Mouse (Mus musculus) hindbrain, embryonic 13.5 days (tissue): Measurements from ENCODE around the gene Adamts13. TPM values are rescaled to one million over a fixed set of nuclear protein-coding genes. Genes with fewer than 3 reads are reported as not detected.

Source experiments
- ATAC-seq: fragments of 200-750 bp; cut with Nextera tagmentation; 2 replicates; pipeline ENCODE4 v1.8.0; 2017; ENCODE audit warnings: moderate TSS enrichment; ENCODE audit not compliant: low FRiP score
- H3K27ac ChIP-seq: fragments of 300-500 bp; sonication (generic); 2 replicates; pipeline ENCODE4 v1.5.1; 2015; ENCODE audit warnings: inconsistent platforms, mild to moderate bottlenecking, moderate library complexity
- H3K27me3 ChIP-seq: fragments of 300-500 bp; sonication (generic); 2 replicates; pipeline ENCODE4 v1.6.1; 2015; ENCODE audit warnings: mild to moderate bottlenecking, inconsistent platforms
- H3K36me3 ChIP-seq: fragments of 300-500 bp; sonication (generic); 2 replicates; pipeline ENCODE4 v1.6.1; 2015; ENCODE audit warnings: mild to moderate bottlenecking, inconsistent platforms
- H3K4me1 ChIP-seq: fragments of 300-500 bp; sonication (generic); replicated peaks from 2 replicates; pipeline ENCODE4 v1.6.1; 2015; ENCODE audit warnings: inconsistent platforms
- H3K4me2 ChIP-seq: fragments of 300-500 bp; sonication (generic); 2 replicates; pipeline ENCODE4 v1.6.1; 2015; ENCODE audit warnings: inconsistent platforms, mild to moderate bottlenecking, moderate library complexity
- H3K4me3 ChIP-seq: fragments of 300-500 bp; sonication (generic); 2 replicates; pipeline ENCODE4 v1.5.1; 2015; ENCODE audit warnings: mild to moderate bottlenecking, inconsistent platforms
- H3K9ac ChIP-seq: fragments of 300-500 bp; sonication (generic); 2 replicates; pipeline ENCODE4 v1.6.1; 2015; ENCODE audit warnings: mild to moderate bottlenecking, inconsistent platforms
- H3K9me3 ChIP-seq: fragments of 300-500 bp; sonication (generic); 2 replicates; pipeline ENCODE4 v1.6.1; 2016; ENCODE audit warnings: inconsistent platforms
- WGBS: fragments of 180-500 bp; shearing (Covaris S2); methylation state at CpG from one replicate; pipeline ENCODE4 v1.1.7; 2015; 5-methylcytosine and 5-hydroxymethylcytosine counted together
- polyA plus RNA-seq: library from polyadenylated mRNA; unstranded; fragments of >200 nt; fragmentation: Nextera tagmentation; extraction: Ambion mirVana; gene quantifications from 2 replicates; pipeline ENCODE4 v1.2.1, GENCODE M21; 2015

The Adamts13 gene
- polyA plus RNA-seq, 1 experiment from 2014 or later, result 0.31 TPM

DNA sequence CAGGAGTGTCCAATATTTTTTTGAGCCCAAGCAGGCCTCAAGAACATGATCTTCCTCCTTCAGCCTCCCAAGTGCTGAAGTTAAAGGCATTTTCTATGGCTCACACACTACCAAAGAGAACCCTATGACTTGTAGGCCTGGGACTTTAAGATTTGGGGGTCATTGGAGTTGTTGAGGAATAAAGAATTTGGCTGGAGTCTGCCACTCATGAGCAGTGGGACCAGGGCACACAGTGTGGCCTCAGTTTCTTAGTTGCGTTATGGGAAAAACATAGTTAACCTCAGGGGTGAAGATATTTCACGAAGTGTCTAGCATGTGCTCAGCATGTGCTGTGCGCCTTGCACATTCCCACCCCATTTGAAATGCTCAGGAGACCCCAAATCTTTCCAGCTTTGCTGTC lies 53.1 kb downstream of the Adamts13 start:
- Histone ChIP-seq H3K9me3 (no peaks in the 10 kb centered on the region), H3K27ac (no peak overlapping the region), H3K9ac (no peak overlapping the region), H3K4me2 (peak overlapping the region; percentile 69; the same call in 1 of the 2 replicates), H3K36me3 (peaks cover 4% of the 10 kb centered on the region; the same call in 1 of the 2 replicates), H3K27me3 (peaks cover 20% of the 10 kb centered on the region), H3K4me1 (peaks cover 22% of the 10 kb centered on the region), H3K4me3 (no peak overlapping the region)
- WGBS, result 91% methylated on average over 3 of the region's 3 CpGs
- ATAC-seq, result no peak

DNA sequence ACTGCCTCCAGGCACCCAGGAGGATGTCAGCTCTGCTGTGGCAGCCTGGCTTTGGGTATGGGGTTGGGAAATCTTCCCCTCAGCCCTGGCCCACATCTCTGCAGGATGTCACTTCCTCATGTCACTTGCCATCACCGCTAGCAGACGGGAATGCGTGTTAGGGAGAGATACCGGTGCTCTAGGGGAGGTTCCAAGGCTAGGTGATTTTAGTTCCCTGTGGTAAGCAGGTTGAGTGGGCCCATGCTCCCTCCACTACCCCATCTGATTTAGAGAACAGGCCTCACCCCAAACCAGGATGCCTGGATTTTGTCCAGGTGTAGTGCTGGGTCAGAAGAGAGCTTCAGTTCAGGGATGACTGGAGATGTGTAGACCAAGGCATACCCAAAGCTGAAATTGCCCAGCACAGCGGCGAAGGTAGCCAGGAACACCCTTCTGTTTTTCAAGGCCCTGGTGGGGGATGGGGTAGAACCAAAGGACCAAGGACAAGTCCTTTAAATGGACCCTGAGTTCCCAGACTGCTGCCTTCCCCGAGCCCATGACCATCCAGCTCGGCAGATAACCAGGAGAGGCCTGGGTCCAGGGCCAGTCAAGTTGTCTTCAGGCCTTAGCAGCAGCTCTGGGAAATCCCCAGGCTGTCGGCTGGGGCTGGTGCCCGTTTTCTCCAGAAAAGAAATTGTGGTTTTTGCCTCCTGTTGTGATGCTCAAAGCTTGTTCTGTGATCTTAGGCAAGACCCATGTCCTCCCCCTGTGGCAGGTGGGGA lies 53.8 kb downstream of the Adamts13 start:
- H3K9me3 ChIP-seq, result no peaks in the 10 kb centered on the region

DNA sequence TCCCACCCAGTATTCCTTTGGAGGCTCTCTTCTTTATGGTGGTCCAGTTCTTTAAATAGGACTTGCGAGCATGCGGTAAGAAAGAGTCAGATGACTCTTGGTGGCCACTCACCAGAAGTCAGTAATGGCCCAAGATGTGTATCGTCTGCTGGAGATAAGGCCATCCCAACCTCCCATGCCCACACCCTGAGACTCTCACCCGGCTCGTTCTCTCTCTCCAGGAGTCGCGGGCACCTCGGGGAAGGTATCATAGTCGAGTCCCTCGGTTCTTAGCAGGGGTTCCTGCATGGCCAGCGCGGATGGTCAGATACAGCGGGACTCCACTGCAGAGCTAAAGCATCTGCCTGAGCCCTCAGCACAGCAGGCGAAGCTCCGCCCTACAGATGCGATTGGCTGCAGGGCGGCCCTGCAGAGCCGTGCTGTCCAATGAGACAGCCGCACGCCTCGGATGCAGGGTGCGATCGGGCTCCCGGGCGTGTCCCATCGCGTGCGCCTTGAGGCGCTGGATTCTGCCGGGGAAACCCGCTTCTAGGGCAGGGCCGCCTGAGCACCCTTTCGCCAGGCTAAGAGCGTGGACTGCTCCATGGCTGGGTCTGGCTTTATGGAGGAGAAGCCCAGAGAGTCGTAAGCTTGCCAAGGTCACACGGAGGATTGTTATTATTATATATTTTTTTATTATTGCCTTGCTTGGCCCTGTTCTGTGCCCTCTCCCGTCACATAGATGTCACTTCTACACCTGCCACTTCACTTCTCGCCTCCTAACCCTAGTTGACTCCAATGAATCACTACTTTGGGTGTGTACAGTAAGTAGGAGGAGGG lies 54.6 kb downstream of the Adamts13 start, which contains the start of gene Slc2a6:
Slc2a6 (minus strand) TSS at position 381 of the 819 bp plus-strand sequence.
- WGBS, result 3% methylated on average over 38 of the region's 38 CpGs
- H3K27ac ChIP-seq, result peak within 1 kb of the TSS; percentile 58
- peak; percentile 98 for ATAC-seq
- H3K4me1 ChIP-seq, result peaks cover 22% of the 10 kb centered on the region
- H3K27me3 ChIP-seq, result peaks cover 20% of the 10 kb centered on the region
- H3K9me3 ChIP-seq, result no peaks in the 10 kb centered on the region
- peak within 1 kb of the TSS; percentile 69 for H3K4me2 ChIP-seq
- peak within 1 kb of the TSS; percentile 44 for H3K4me3 ChIP-seq
- peak within 1 kb of the TSS; percentile 68 for H3K9ac ChIP-seq
- H3K36me3 ChIP-seq, result no peaks in the 10 kb centered on the region

More for the DNA sequence above, 53.8 kb downstream of the Adamts13 start:
- Histone ChIP-seq H3K4me3 (peak overlapping the region; percentile 44), H3K27ac (peak overlapping the region; percentile 58), H3K36me3 (no peaks in the 10 kb centered on the region), H3K4me2 (peak overlapping the region; percentile 69), H3K9ac (peak overlapping the region; percentile 68), H3K4me1 (peaks cover 22% of the 10 kb centered on the region), H3K27me3 (peaks cover 20% of the 10 kb centered on the region)
- no peak for ATAC-seq
- 70% methylated on average over 10 of the region's 10 CpGs for WGBS

DNA sequence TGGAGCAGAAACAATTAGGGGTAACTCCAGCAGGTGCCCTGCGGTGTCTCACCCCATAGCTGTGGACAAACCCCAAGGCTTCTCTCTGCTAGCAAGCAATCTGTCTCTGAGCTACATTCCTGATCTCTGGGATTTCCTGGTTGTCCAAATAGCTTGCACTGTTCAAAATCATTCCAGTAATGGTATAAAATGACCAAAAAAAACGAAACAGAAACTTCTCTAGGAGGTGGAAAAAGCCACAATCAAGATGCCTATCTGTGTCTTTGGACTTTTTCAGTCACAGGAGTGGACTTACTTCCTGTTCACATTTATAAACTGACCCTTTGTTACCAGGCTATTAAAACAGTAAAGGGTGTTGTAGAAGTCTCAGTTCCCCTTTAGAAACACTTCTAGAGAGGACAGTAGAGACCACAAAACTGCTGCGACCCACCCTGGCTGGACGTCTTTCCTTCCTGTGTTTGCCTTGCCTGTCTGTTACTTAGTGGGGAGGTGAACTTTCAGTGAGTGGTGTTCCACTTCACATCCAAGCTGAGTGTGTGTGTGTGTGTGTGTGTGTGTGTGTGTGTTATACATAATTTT lies 55.3 kb downstream of the Adamts13 start:
- no peak for ATAC-seq

DNA sequence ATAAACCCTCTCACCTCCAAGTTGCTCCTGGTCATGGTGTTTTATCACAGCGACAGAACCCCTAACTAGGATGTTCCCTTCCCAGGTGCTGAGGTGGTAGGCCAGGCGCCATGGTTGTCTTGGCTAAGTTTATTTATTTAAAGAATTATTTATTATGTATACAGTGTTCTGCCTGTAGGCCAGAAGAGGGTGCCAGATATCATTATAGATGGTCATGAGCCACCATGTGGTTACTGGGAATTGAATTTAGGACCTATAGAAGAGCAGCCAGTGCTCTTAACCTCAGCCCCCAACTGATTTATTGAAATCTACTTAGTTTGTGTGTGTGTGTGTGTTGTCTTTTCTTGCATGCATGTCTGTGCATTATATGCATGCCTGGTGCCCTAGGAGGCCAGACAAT lies 59.1 kb downstream of the Adamts13 start:
- H3K9ac ChIP-seq, result no peak overlapping the region
- 76% methylated on average over 2 of the region's 2 CpGs for WGBS
- H3K27me3 ChIP-seq, result peaks cover 20% of the 10 kb centered on the region
- no peak overlapping the region for H3K27ac ChIP-seq
- H3K4me1 ChIP-seq, result peaks cover 11% of the 10 kb centered on the region
- H3K36me3 ChIP-seq, result no peaks in the 10 kb centered on the region
- no peaks in the 10 kb centered on the region for H3K9me3 ChIP-seq
- no peak for ATAC-seq
- no peak overlapping the region for H3K4me3 ChIP-seq
- H3K4me2 ChIP-seq, result no peak overlapping the region

More for the DNA sequence above, 55.3 kb downstream of the Adamts13 start:
- Histone ChIP-seq H3K27ac (no peak overlapping the region), H3K9me3 (no peaks in the 10 kb centered on the region), H3K4me2 (peak overlapping the region; percentile 69), H3K4me1 (peaks cover 22% of the 10 kb centered on the region), H3K4me3 (peak overlapping the region; percentile 44), H3K9ac (peak overlapping the region; percentile 63; the same call in 1 of the 2 replicates), H3K27me3 (peaks cover 20% of the 10 kb centered on the region), H3K36me3 (no peaks in the 10 kb centered on the region)
- 84% methylated on average over 4 of the region's 4 CpGs for WGBS

DNA sequence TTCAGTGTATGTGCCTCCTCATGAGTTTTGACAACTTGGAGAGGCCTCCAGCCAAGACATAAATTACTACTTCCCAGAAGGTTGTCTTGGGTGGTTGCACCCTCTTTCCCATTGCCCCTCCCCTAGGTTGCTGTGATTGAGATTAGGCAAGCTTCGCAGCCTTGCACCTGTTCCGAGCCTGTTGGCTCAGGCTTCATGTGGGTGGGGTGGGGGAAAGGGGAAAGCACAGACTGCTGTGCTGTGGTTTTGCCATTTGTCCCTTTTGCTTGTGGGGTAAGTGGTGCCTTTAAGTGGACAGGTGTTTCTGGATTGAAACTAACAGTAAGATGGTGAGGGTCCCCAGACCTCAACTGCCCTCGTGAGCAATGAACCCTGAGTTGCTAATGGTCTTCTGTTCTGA lies 62.8 kb downstream of the Adamts13 start:
- no peak overlapping the region for H3K9ac ChIP-seq
- ATAC-seq, result no peak
- no peak overlapping the region for H3K4me2 ChIP-seq
- H3K27ac ChIP-seq, result no peak overlapping the region
- no peaks in the 10 kb centered on the region for H3K4me1 ChIP-seq
- no peak overlapping the region for H3K4me3 ChIP-seq
- no peaks in the 10 kb centered on the region for H3K9me3 ChIP-seq
- no peaks in the 10 kb centered on the region for H3K36me3 ChIP-seq
- WGBS, result 72% methylated on average over 3 of the region's 3 CpGs
- H3K27me3 ChIP-seq, result peaks cover 10% of the 10 kb centered on the region; the same call in 1 of the 2 replicates

DNA sequence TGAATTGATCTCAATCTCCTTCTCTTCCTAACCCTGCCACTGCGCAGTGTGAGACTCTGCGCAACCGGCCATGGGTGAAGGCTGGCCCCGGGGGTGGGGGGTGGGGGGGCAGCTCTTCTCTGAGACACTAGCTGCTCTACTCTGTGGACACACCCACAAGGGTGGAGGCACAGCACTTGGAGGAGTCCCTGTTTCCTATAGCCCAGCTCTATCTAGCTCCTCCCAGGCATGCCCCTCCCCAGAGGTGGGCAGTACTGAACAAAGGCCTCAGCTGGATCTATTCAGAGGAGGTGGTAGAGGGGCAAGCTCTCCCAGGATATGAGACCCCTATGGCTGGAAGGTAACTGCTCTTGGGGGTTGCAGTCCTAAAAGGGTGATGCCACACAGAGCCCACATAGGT lies 63.8 kb downstream of the Adamts13 start:
- no peak overlapping the region for H3K4me3 ChIP-seq
- H3K4me1 ChIP-seq, result no peaks in the 10 kb centered on the region
- H3K4me2 ChIP-seq, result no peak overlapping the region
- no peak for ATAC-seq
- 63% methylated on average over 4 of the region's 4 CpGs for WGBS
- no peak overlapping the region for H3K27ac ChIP-seq
- no peaks in the 10 kb centered on the region for H3K36me3 ChIP-seq
- H3K9me3 ChIP-seq, result no peaks in the 10 kb centered on the region
- H3K27me3 ChIP-seq, result peaks cover 13% of the 10 kb centered on the region; the same call in 1 of the 2 replicates
- no peak overlapping the region for H3K9ac ChIP-seq

DNA sequence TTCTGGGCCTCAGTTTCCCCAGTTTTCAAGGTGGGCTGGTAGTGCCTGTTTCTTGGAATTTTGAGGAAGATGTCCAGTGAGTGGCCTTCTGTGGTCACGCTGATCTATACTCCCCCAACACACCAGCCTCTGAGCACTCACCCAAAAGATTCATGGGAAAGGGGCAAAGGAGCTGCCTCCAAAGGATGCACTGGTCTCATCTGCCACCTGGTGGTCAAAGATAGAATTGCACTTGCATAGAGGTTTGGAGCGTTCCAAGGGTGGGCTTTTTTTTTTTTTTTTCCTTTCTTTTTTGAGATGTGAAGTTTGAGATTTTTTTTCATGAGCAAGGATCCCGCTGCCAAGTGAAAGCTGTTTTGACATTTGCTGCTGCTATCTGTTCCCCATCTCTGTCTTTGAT lies 65.4 kb downstream of the Adamts13 start:
- Histone ChIP-seq H3K4me1 (no peaks in the 10 kb centered on the region), H3K27ac (no peak overlapping the region), H3K4me2 (no peak overlapping the region), H3K27me3 (peaks cover 14% of the 10 kb centered on the region; the same call in 1 of the 2 replicates), H3K4me3 (no peak overlapping the region), H3K9ac (no peak overlapping the region), H3K36me3 (no peaks in the 10 kb centered on the region), H3K9me3 (no peaks in the 10 kb centered on the region)
- peak; percentile 58 for ATAC-seq
- WGBS, result 3% methylated on average over 3 of the region's 3 CpGs

DNA sequence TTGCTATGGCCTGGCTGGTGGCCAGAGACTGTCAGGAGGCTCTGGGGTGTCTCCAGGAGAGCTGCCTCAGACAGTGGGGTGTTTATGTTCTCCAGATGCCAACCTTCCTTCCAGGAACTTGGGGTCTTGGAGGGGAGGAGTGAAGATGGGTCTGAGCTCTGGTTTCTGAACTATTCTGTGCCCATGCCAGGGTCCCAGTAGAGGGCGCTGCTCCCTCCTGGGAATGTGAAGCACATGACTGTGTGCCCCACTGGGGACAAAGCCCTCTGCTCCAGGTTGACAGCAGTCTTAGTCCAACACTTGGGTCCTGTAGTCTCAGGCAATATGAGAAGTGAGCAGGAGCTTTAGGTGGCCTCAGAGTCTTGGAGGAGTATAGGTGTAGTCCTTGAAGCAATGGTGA lies 66.1 kb downstream of the Adamts13 start:
- H3K27me3 ChIP-seq, result peaks cover 14% of the 10 kb centered on the region; the same call in 1 of the 2 replicates
- no peaks in the 10 kb centered on the region for H3K36me3 ChIP-seq
- 0% methylated on average over 1 of the region's 1 CpGs for WGBS
- no peaks in the 10 kb centered on the region for H3K9me3 ChIP-seq
- H3K4me2 ChIP-seq, result no peak overlapping the region
- H3K27ac ChIP-seq, result no peak overlapping the region
- ATAC-seq, result no peak
- H3K4me1 ChIP-seq, result no peaks in the 10 kb centered on the region
- H3K4me3 ChIP-seq, result no peak overlapping the region
- H3K9ac ChIP-seq, result no peak overlapping the region

DNA sequence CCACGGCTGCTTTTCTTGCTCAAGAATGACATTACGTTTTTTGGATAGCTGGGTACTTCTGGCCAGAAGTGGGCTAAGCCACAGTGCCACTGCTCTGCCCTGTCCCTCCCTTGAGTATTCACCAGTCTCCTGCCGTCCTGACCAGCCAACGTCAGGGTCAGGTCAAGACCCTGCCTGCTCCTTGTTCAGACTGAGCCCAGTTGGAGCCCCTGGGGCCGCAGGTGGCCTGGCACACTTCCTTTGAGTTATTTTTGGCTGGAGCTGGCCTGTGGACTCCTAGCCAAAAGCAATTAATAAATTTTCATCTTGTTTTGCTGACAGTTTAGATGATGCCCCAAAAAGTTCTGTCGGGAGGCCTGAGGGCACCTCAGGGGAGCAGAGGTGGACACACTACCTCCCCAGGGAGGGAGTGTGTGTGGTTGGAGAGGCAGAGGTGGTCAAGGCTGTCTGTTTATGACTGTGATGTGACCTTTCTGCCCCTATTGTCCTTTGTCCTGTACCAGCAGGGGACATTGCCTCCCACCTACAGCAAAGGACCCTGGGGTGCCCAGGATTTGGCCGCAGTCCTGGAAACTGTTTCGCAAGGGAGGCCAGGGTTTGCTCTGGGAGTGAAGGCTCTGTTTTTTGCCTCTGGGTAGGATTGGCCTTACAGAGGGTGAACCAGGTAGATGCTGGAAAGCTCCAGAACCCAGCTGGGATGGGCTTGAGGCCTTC lies 69.1 kb downstream of the Adamts13 start:
- Histone ChIP-seq H3K36me3 (no peaks in the 10 kb centered on the region), H3K9ac (no peak overlapping the region), H3K4me2 (no peak overlapping the region), H3K4me3 (no peak overlapping the region), H3K27me3 (peaks cover 18% of the 10 kb centered on the region), H3K4me1 (no peaks in the 10 kb centered on the region), H3K9me3 (no peaks in the 10 kb centered on the region), H3K27ac (no peak overlapping the region)
- ATAC-seq, result no peak
- 72% methylated on average over 8 of the region's 8 CpGs for WGBS

DNA sequence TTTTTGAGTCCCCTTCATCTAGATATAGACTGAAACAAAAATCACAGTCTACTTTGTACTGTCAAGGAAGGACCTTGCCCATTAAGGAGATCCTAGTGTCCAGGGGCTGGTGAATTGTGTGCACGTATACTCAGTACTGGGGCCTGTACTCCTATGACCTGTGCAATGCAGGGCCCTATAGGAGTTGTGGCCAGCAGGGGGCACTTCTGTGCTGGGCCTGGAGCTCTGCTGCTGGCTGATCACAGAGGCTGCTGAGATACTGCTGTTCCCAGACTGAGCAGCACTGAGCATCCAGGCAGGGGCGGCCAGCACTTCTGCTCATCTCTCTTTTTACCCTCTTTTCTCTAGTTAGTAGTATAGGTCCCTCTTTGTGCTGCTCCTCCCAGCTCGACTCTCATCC lies 70.2 kb downstream of the Adamts13 start:
- ATAC-seq, result peak; percentile 89

More for the DNA sequence above, 70.2 kb downstream of the Adamts13 start:
- H3K36me3 ChIP-seq, result no peaks in the 10 kb centered on the region
- H3K9me3 ChIP-seq, result no peaks in the 10 kb centered on the region
- no peak overlapping the region for H3K27ac ChIP-seq
- no peak overlapping the region for H3K4me2 ChIP-seq
- peaks cover 18% of the 10 kb centered on the region for H3K27me3 ChIP-seq
- H3K9ac ChIP-seq, result no peak overlapping the region
- WGBS, result 32% methylated on average over 3 of the region's 3 CpGs
- H3K4me3 ChIP-seq, result no peak overlapping the region
- no peaks in the 10 kb centered on the region for H3K4me1 ChIP-seq
